Mouse (Mus musculus) liver, postnatal 0 days (tissue): ENCODE measurements around the gene Upf2. TPM values are rescaled to one million over a fixed set of nuclear protein-coding genes. Genes with fewer than 3 reads are reported as not detected.
"Not testable (repeated sequence)": the region's sequence is repeated elsewhere in the genome, so short reads cannot be mapped to it uniquely, and the experiment has no call there.

Experiments
- ATAC-seq: fragments of 200-750 bp; cut with Nextera tagmentation; 2 replicates; pipeline ENCODE4 v1.8.0; 2017; ENCODE audit warnings: mild to moderate bottlenecking, moderate library complexity
- DNase-seq: peaks from one replicate; pipeline ENCODE4 v3.0.0-alpha.2; 2016
- H3K27ac ChIP-seq: fragments of 300-500 bp; sonication (generic); 2 replicates; pipeline ENCODE4 v1.5.1; 2014; ENCODE audit warnings: antibody characterized with exemption, moderate library complexity, mild to moderate bottlenecking, low read depth
- H3K27me3 ChIP-seq: fragments of 300-500 bp; sonication (generic); 2 replicates; pipeline ENCODE4 v1.6.1; 2014; ENCODE audit warnings: low read length, control low read depth, mixed read lengths; ENCODE audit not compliant: insufficient read depth
- H3K36me3 ChIP-seq: fragments of 300-500 bp; sonication (generic); replicated peaks from 2 replicates; pipeline ENCODE4 v1.6.1; 2014; ENCODE audit warnings: mild to moderate bottlenecking, control low read depth, low read length, moderate library complexity, mixed read lengths; ENCODE audit not compliant: insufficient read depth
- H3K4me1 ChIP-seq: fragments of 300-500 bp; sonication (generic); 2 replicates; pipeline ENCODE4 v1.6.1; 2014; ENCODE audit warnings: antibody characterized with exemption, mild to moderate bottlenecking, control low read depth; ENCODE audit not compliant: insufficient read depth
- H3K4me2 ChIP-seq: fragments of 300-500 bp; sonication (generic); 2 replicates; pipeline ENCODE4 v1.6.1; 2014; ENCODE audit warnings: low read depth, mild to moderate bottlenecking, low read length, moderate library complexity, mixed read lengths
- H3K4me3 ChIP-seq: fragments of 300-500 bp; sonication (generic); 2 replicates; pipeline ENCODE4 v1.5.1; 2014; ENCODE audit warnings: low read depth, low read length
- H3K9ac ChIP-seq: fragments of 300-500 bp; sonication (generic); replicated peaks from 2 replicates; pipeline ENCODE4 v1.6.1; 2014; ENCODE audit warnings: mild to moderate bottlenecking, moderate library complexity
- H3K9me3 ChIP-seq: fragments of 300-500 bp; sonication (generic); 2 replicates; pipeline ENCODE4 v1.6.1; 2016; ENCODE audit warnings: mild to moderate bottlenecking, control low read depth, low read length, mixed read lengths
- CTCF ChIP-seq: sonication (generic); IDR thresholded peaks from 2 replicates; pipeline ENCODE4 v1.5.1; 2016; ENCODE audit warnings: antibody characterized with exemption, low read depth
- EP300 ChIP-seq: IDR thresholded peaks from 2 replicates; pipeline ENCODE4 v1.6.1; 2016; ENCODE audit warnings: antibody characterized with exemption, low read depth, mild to moderate bottlenecking
- WGBS: fragments of 180-500 bp; shearing (Covaris S2); extraction: QIAGEN DNeasy Blood & Tissue Kit; methylation state at CpG from one replicate; pipeline ENCODE4 v1.1.7; 2014; ENCODE audit not compliant: insufficient replicate concordance; 5-methylcytosine and 5-hydroxymethylcytosine counted together
- polyA plus RNA-seq: library from polyadenylated mRNA; unstranded; fragments of >200 nt; fragmentation: Nextera tagmentation; extraction: Ambion mirVana; gene quantifications from 2 replicates; pipeline ENCODE4 v1.2.1, GENCODE M21; 2015

Upf2 gene
- polyA plus RNA-seq, 1 experiment from 2014 or later = 3.3 TPM

DNA sequence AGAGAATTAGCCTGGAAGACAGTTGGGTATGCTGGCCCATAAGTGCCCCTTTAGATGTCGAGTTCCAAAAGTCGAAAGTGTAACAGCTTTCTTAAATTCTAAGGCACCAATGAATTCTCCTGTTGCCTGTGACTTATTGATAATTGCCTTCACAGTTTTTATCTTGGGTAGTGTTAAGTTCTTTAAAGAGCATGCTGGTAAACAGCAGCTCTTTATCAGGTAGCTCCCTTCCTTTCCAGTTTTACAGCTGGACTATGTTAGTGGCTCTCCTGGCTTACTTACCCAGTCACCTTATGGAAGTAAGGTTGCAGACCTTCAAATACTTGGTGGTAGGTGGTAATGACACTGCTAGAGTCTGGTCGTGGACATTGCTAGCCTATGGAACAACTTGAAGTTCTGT is 52.7 kb downstream of the Upf2 start:
- Histone ChIP-seq H3K9ac (no peak overlapping the region), H3K4me3 (no peak overlapping the region), H3K36me3 (peaks cover 9% of the 10 kb centered on the region; the same call in 1 of the 2 replicates), H3K27me3 (no peaks in the 10 kb centered on the region), H3K4me1 (peaks cover 3% of the 10 kb centered on the region; the same call in 1 of the 2 replicates), H3K9me3 (no peaks in the 10 kb centered on the region), H3K27ac (no peak overlapping the region), H3K4me2 (0 out of 2 replicates have a peak overlapping the region, but pooled peaks have one; percentile 22)
- ATAC-seq = no peak
- WGBS = 53% methylated on average over 3 of the region's 3 CpGs
- TF ChIP-seq EP300 (peak; percentile 55; the same call in 1 of the 2 replicates), CTCF (no peak)
- no peak for DNase-seq

DNA sequence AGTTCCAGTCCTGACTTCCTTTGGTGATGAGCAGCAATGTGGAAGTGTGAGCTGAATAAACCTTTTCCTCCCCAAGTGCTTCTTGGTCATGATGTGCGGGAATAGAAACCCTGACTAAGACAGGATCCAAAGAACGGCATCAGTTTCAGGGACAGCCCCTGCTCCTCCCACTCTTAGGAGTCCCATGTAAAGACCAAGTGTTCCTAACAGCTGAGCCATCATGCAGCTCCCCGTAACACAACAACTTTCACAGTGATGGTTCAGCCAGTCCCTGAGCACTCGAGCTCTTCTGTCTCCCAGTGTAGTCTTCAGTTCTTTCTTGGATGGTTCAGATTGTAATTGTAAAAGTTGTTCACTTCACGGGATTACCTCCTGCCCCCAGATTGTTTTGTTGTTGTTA is 63.3 kb downstream of the Upf2 start:
- no peak for DNase-seq
- peaks cover 26% of the 10 kb centered on the region for H3K36me3 ChIP-seq
- no peaks in the 10 kb centered on the region for H3K9me3 ChIP-seq
- H3K9ac ChIP-seq = no peak overlapping the region
- TF ChIP-seq CTCF = no peak
- no peaks in the 10 kb centered on the region for H3K27me3 ChIP-seq
- no peak overlapping the region for H3K4me2 ChIP-seq
- no peak overlapping the region for H3K27ac ChIP-seq
- no peak overlapping the region for H3K4me3 ChIP-seq
- 86% methylated on average over 5 of the region's 5 CpGs for WGBS
- ATAC-seq = no peak
- H3K4me1 ChIP-seq = no peaks in the 10 kb centered on the region

- H3K36me3 ChIP-seq = peaks cover 29% of the 10 kb centered on the region
- WGBS = 86% methylated on average over 6 of the region's 6 CpGs
These were observed 63.9 kb downstream of the Upf2 start for GRCm38 (mm10) chr2:6015182-6015581.

GRCm38 (mm10) chr2:6020570-6020969 is 69.3 kb downstream of the Upf2 start:
- TF ChIP-seq EP300 = no peak
- TF ChIP-seq CTCF = no peak
- Histone ChIP-seq H3K27ac (no peak overlapping the region), H3K4me3 (no peak overlapping the region), H3K27me3 (no peaks in the 10 kb centered on the region), H3K4me1 (no peaks in the 10 kb centered on the region), H3K9me3 (no peaks in the 10 kb centered on the region), H3K4me2 (no peak overlapping the region), H3K36me3 (peaks cover 30% of the 10 kb centered on the region), H3K9ac (no peak overlapping the region)
- no peak for ATAC-seq
- no peak for DNase-seq

More at GRCm38 (mm10) chr2:6015182-6015581, 63.9 kb downstream of the Upf2 start:
- H3K4me2 ChIP-seq, ATAC-seq, H3K27ac ChIP-seq, H3K9ac ChIP-seq, DNase-seq, H3K27me3 ChIP-seq, H3K4me3 ChIP-seq, H3K4me1 ChIP-seq, H3K9me3 ChIP-seq: not testable (repeated sequence)

DNA sequence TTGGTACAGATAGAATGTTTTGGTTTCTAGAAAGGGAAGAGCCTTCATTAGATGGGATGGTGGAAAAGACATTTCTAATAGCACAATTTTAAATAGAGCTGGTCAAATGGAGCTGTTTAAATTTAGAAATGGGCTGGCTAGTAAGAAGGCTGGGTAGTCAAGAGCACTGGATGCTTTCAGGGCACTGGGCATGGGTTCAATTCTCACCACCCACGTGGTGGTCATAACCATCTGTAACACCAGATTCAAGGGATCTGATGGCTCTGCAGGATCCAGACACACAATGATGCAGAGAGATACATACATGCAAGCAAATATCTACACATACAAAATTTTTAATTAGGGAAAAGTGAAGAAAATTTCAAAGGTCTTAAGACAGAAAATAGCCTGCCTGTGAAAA is 91.4 kb downstream of the Upf2 start:
- Histone ChIP-seq H3K36me3 (peaks cover 41% of the 10 kb centered on the region; the same call in 1 of the 2 replicates), H3K27me3 (no peaks in the 10 kb centered on the region), H3K9me3 (no peaks in the 10 kb centered on the region), H3K27ac (no peak overlapping the region), H3K4me3 (no peak overlapping the region), H3K9ac (no peak overlapping the region), H3K4me1 (no peaks in the 10 kb centered on the region), H3K4me2 (no peak overlapping the region)
- TF ChIP-seq EP300 (no peak), CTCF (no peak)
- ATAC-seq = no peak
- 81% methylated on average over 1 of the region's 1 CpGs for WGBS
- no peak for DNase-seq

DNA sequence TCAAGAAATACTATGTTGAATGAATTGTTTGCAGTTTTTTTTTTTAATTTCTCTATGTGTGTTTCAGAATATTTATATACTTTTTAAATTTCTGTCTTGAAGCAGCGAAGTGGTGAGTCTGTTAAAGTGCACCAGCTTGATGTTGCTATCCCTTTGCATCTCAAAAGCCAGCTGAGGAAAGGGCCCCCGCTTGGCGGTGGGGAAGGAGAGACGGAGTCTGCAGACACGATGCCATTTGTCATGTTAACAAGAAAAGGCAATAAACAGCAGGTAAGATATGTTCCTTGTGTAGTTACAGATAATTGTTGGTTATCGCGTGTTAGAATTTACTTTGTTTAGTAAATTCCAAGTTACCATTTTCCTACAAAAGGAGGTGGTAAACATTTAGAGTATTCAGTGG is 95.5 kb downstream of the Upf2 start:
- Histone ChIP-seq H3K9ac (no peak overlapping the region), H3K27me3 (no peaks in the 10 kb centered on the region), H3K4me1 (no peaks in the 10 kb centered on the region), H3K4me3 (no peak overlapping the region), H3K9me3 (no peaks in the 10 kb centered on the region), H3K4me2 (no peak overlapping the region), H3K27ac (no peak overlapping the region), H3K36me3 (peaks cover 47% of the 10 kb centered on the region)
- DNase-seq (no peak), ATAC-seq (no peak)
- 87% methylated on average over 7 of the region's 7 CpGs for WGBS
- TF ChIP-seq CTCF (no peak), EP300 (no peak)

DNA sequence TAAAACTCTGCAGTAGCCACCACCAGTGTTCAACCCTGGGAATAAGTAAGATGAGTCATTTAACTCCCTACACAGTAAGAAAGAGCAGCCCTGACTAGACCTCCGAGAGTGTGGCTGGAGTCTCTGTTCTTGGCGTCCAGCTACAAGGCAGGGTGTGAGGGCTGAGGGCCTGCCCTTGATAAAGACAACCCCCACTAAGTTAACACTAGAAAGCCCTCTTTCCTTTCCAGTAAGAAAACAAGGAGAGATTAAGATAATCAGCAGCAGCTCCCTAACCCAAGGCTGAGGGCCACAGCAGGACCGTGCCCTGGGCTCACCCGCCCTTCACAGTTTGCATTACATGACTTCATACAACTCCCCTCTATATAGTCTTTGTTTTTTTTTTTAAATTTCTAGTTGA is 97.3 kb downstream of the Upf2 start:
- ATAC-seq = no peak
- 74% methylated on average over 4 of the region's 4 CpGs for WGBS

More for the DNA sequence above, 97.3 kb downstream of the Upf2 start:
- peaks cover 55% of the 10 kb centered on the region for H3K36me3 ChIP-seq
- H3K4me1 ChIP-seq = no peaks in the 10 kb centered on the region
- no peak overlapping the region for H3K4me2 ChIP-seq
- H3K27ac ChIP-seq = no peak overlapping the region
- no peak overlapping the region for H3K9ac ChIP-seq
- H3K4me3 ChIP-seq = no peak overlapping the region
- no peaks in the 10 kb centered on the region for H3K27me3 ChIP-seq
- H3K9me3 ChIP-seq = no peaks in the 10 kb centered on the region
- TF ChIP-seq CTCF (no peak), EP300 (no peak)
- no peak for DNase-seq
